Mouse (Mus musculus): ENCODE results near the gene Iqgap2. TPM values are rescaled to one million over a fixed set of nuclear protein-coding genes. Genes with fewer than 3 reads are reported as not detected.

Iqgap2 gene
- polyA plus RNA-seq, 2 experiments = 10.5 to 12.7 TPM

- Histone ChIP-seq H3K4me1 (ENCODE audit: control insufficient read depth, insufficient read depth, low read length) (no peaks in the 10 kb centered on the region), H3K9me3 (ENCODE audit: control insufficient read depth, low read length) (no peaks in the 10 kb centered on the region), H3K27me3 (ENCODE audit: control insufficient read depth, insufficient read depth, low read length) (no peaks in the 10 kb centered on the region), H3K4me2 (replicated peaks; ENCODE audit: low read depth, low read length, severe bottlenecking) (no peak overlapping the region), H3K36me3 (ENCODE audit: control insufficient read depth, insufficient read depth, low read length) (peaks cover 39% of the 10 kb centered on the region), H3K9ac (ENCODE audit: low read depth, low read length, severe bottlenecking) (no peak overlapping the region), H3K27ac (replicated peaks; ENCODE audit: low read depth, low read length) (no peak overlapping the region), H3K4me3 (replicated peaks; ENCODE audit: low read length) (no peak overlapping the region)
- DNase-seq (ENCODE audit: low spot score) = no peak
- 93% methylated on average over 8 of the region's 8 CpGs for WGBS
- ATAC-seq (ENCODE audit: low FRiP score, low read depth) = no peak
- no peak for TF ChIP-seq POLR2A (IDR thresholded peaks at IDR 0.05; ENCODE audit: borderline replicate concordance, extremely low read depth, insufficient read depth, insufficient read length)
These were observed 284.7 kb downstream of the Iqgap2 start for GRCm38 (mm10) chr13:95607019-95607418.

- Histone ChIP-seq H3K27me3 (ENCODE audit: control insufficient read depth, insufficient read depth, low read length) (no peaks in the 10 kb centered on the region), H3K9me3 (ENCODE audit: control insufficient read depth, low read length) (no peaks in the 10 kb centered on the region), H3K4me1 (ENCODE audit: control insufficient read depth, insufficient read depth, low read length) (no peaks in the 10 kb centered on the region), H3K4me2 (replicated peaks; ENCODE audit: low read depth, low read length, severe bottlenecking) (no peak overlapping the region), H3K36me3 (ENCODE audit: control insufficient read depth, insufficient read depth, low read length) (peaks cover 41% of the 10 kb centered on the region), H3K27ac (replicated peaks; ENCODE audit: low read depth, low read length) (no peak overlapping the region), H3K4me3 (replicated peaks; ENCODE audit: low read length) (no peak overlapping the region), H3K9ac (ENCODE audit: low read depth, low read length, severe bottlenecking) (no peak overlapping the region)
- no peak for ATAC-seq (ENCODE audit: low FRiP score, low read depth)
- no peak for TF ChIP-seq POLR2A (IDR thresholded peaks at IDR 0.05; ENCODE audit: borderline replicate concordance, extremely low read depth, insufficient read depth, insufficient read length)
- DNase-seq (ENCODE audit: low spot score) = no peak
- 96% methylated on average over 25 of the region's 25 CpGs for WGBS
These were observed 287.4 kb downstream of the Iqgap2 start for GRCm38 (mm10) chr13:95604288-95604687.

- H3K9me3 ChIP-seq (ENCODE audit: control insufficient read depth, low read length) = no peaks in the 10 kb centered on the region
- H3K4me2 ChIP-seq (replicated peaks; ENCODE audit: low read depth, low read length, severe bottlenecking) = no peak overlapping the region
- peaks cover 33% of the 10 kb centered on the region for H3K36me3 ChIP-seq (ENCODE audit: control insufficient read depth, insufficient read depth, low read length)
- WGBS = 70% methylated on average over 3 of the region's 3 CpGs
- ATAC-seq (ENCODE audit: low FRiP score, low read depth) = no peak
- H3K4me1 ChIP-seq (ENCODE audit: control insufficient read depth, insufficient read depth, low read length) = no peaks in the 10 kb centered on the region
- no peak overlapping the region for H3K9ac ChIP-seq (ENCODE audit: low read depth, low read length, severe bottlenecking)
- H3K27ac ChIP-seq (replicated peaks; ENCODE audit: low read depth, low read length) = no peak overlapping the region
- H3K4me3 ChIP-seq (replicated peaks; ENCODE audit: low read length) = no peak overlapping the region
- no peak for TF ChIP-seq POLR2A (IDR thresholded peaks at IDR 0.05; ENCODE audit: borderline replicate concordance, extremely low read depth, insufficient read depth, insufficient read length)
- DNase-seq (ENCODE audit: low spot score) = no peak
- no peaks in the 10 kb centered on the region for H3K27me3 ChIP-seq (ENCODE audit: control insufficient read depth, insufficient read depth, low read length)
These were observed 291.8 kb downstream of the Iqgap2 start for GRCm38 (mm10) chr13:95599833-95600359.

- H3K36me3 ChIP-seq (ENCODE audit: control insufficient read depth, insufficient read depth, low read length) = peaks cover 18% of the 10 kb centered on the region
- H3K4me2 ChIP-seq (replicated peaks; ENCODE audit: low read depth, low read length, severe bottlenecking) = no peak overlapping the region
- no peaks in the 10 kb centered on the region for H3K4me1 ChIP-seq (ENCODE audit: control insufficient read depth, insufficient read depth, low read length)
- no peak overlapping the region for H3K9ac ChIP-seq (ENCODE audit: low read depth, low read length, severe bottlenecking)
- WGBS = 79% methylated on average over 18 of the region's 18 CpGs
- H3K27ac ChIP-seq (replicated peaks; ENCODE audit: low read depth, low read length) = no peak overlapping the region
- no peaks in the 10 kb centered on the region for H3K9me3 ChIP-seq (ENCODE audit: control insufficient read depth, low read length)
- DNase-seq (ENCODE audit: low spot score) (no peak), ATAC-seq (ENCODE audit: low FRiP score, low read depth) (no peak)
- no peaks in the 10 kb centered on the region for H3K27me3 ChIP-seq (ENCODE audit: control insufficient read depth, insufficient read depth, low read length)
- H3K4me3 ChIP-seq (replicated peaks; ENCODE audit: low read length) = no peak overlapping the region
- TF ChIP-seq POLR2A (IDR thresholded peaks at IDR 0.05; ENCODE audit: borderline replicate concordance, extremely low read depth, insufficient read depth, insufficient read length) = no peak
These were observed 293.3 kb downstream of the Iqgap2 start for GRCm38 (mm10) chr13:95598232-95598920.

GRCm38 (mm10) chr13:95597578-95597977 lies 294.1 kb downstream of the Iqgap2 start:
- Histone ChIP-seq H3K27ac (replicated peaks; ENCODE audit: low read depth, low read length) (no peak overlapping the region), H3K9ac (ENCODE audit: low read depth, low read length, severe bottlenecking) (no peak overlapping the region), H3K36me3 (ENCODE audit: control insufficient read depth, insufficient read depth, low read length) (peaks cover 10% of the 10 kb centered on the region), H3K9me3 (ENCODE audit: control insufficient read depth, low read length) (no peaks in the 10 kb centered on the region), H3K27me3 (ENCODE audit: control insufficient read depth, insufficient read depth, low read length) (no peaks in the 10 kb centered on the region), H3K4me1 (ENCODE audit: control insufficient read depth, insufficient read depth, low read length) (no peaks in the 10 kb centered on the region), H3K4me3 (replicated peaks; ENCODE audit: low read length) (no peak overlapping the region), H3K4me2 (replicated peaks; ENCODE audit: low read depth, low read length, severe bottlenecking) (no peak overlapping the region)
- ATAC-seq (ENCODE audit: low FRiP score, low read depth) = no peak
- no peak for DNase-seq (ENCODE audit: low spot score)
- no peak for TF ChIP-seq POLR2A (IDR thresholded peaks at IDR 0.05; ENCODE audit: borderline replicate concordance, extremely low read depth, insufficient read depth, insufficient read length)
- 89% methylated on average over 10 of the region's 10 CpGs for WGBS
